Mouse (Mus musculus): ENCODE results near the gene Commd2. TPM values are rescaled to one million over a fixed set of nuclear protein-coding genes. Genes with fewer than 3 reads are reported as not detected.
A peak's percentile ranks its signal among the peaks of the same experiment; 100 is the strongest.

Commd2 gene
- polyA plus RNA-seq, 1 experiment from 2014 or later: 94.9 TPM

DNA sequence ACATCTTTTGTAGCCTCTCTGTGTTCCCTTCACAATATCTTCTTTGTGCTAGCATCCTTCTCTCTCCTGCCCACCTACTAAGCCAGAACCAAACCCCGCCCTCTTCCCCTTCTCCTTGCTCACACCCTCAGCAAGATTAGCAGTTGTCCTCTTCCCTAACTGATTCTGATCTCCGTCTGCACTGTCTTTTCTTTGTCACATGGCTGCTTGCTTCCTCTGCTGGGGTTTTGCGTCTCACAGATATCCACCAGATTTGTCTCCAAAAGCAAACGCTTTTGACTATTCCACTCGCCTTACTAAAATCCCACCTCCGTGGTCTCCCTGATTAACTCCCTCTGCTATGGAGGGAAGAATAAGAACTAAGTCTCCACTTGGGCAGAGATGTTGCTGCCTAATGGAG, 7.1 kb upstream of the Commd2 start:
- Histone ChIP-seq H3K4me2 (no peak overlapping the region), H3K4me3 (replicated peaks) (no peak overlapping the region), H3K9me3 (no peaks in the 10 kb centered on the region), H3K9ac (no peak overlapping the region), H3K36me3 (replicated peaks) (no peaks in the 10 kb centered on the region), H3K27me3 (peaks cover 3% of the 10 kb centered on the region; the same call in 1 of the 2 replicates), H3K27ac (no peak overlapping the region), H3K4me1 (no peaks in the 10 kb centered on the region)
- 62% methylated on average over 6 of the region's 6 CpGs for WGBS
- ATAC-seq (ENCODE audit: low FRiP score): no peak

DNA sequence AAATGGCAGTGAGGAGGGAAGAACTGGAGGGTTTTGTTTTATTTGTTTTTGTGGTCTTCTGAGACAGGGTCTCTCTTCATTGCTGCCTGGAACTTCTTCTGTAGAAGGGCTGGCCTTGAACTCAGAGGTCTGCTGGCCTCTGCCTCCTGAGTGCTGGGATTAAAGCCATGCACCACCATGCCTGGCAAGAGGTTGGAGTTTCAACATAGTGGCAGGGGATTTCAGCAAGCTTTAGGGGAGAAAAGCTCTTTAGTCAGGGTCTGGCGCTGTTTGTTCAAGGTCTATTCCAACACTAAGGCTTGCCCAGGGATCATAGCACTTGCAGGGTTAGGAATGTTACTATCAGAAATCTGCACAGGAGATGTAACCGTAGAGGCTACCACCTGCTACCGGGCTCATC, 2.1 kb upstream of the Commd2 start:
- no peak overlapping the region for H3K27ac ChIP-seq
- H3K9ac ChIP-seq: no peak overlapping the region
- no peaks in the 10 kb centered on the region for H3K36me3 ChIP-seq (replicated peaks)
- no peak overlapping the region for H3K4me2 ChIP-seq
- peaks cover 6% of the 10 kb centered on the region; the same call in 1 of the 2 replicates for H3K27me3 ChIP-seq
- H3K9me3 ChIP-seq: no peaks in the 10 kb centered on the region
- H3K4me1 ChIP-seq: peaks cover 7% of the 10 kb centered on the region
- 76% methylated on average over 3 of the region's 3 CpGs for WGBS
- H3K4me3 ChIP-seq (replicated peaks): no peak overlapping the region
- ATAC-seq (ENCODE audit: low FRiP score): no peak

GRCm38 (mm10) chr3:57652485-57652884, 970 bp upstream of the Commd2 start:
- Histone ChIP-seq H3K27ac (no peak overlapping the region), H3K9me3 (no peaks in the 10 kb centered on the region), H3K27me3 (peaks cover 6% of the 10 kb centered on the region; the same call in 1 of the 2 replicates), H3K4me3 (replicated peaks) (no peak overlapping the region), H3K4me2 (no peak overlapping the region), H3K4me1 (peaks cover 7% of the 10 kb centered on the region), H3K9ac (no peak overlapping the region), H3K36me3 (replicated peaks) (no peaks in the 10 kb centered on the region)
- no peak for ATAC-seq (ENCODE audit: low FRiP score)
- 90% methylated on average over 3 of the region's 3 CpGs for WGBS

DNA sequence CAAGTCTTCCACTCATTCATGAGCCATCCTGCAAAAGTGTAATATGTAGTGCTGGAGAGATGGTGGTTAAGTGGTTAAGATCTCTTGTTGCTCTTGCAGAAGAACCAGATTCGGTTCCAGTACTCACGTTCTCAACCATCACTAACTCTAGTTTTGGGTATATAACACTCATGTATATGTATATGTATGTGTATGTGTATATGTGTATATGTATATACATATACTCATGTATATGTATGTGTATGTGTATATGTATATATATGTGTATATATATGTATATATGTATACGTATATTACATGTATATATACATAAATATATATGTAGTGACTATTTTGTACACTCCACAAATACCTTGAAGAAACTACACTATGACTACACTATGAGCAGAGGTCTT, 347 bp upstream of the Commd2 start:
- Histone ChIP-seq H3K4me3 (replicated peaks) (peak overlapping the region; percentile 82), H3K9me3 (no peaks in the 10 kb centered on the region), H3K27me3 (peaks cover 6% of the 10 kb centered on the region; the same call in 1 of the 2 replicates), H3K27ac (no peak overlapping the region; the same call in 1 of the 2 replicates), H3K9ac (peak overlapping the region; percentile 84; the same call in 1 of the 2 replicates), H3K4me2 (peak overlapping the region; percentile 72), H3K4me1 (peaks cover 7% of the 10 kb centered on the region), H3K36me3 (replicated peaks) (no peaks in the 10 kb centered on the region)
- WGBS: 69% methylated on average over 3 of the region's 3 CpGs
- peak; percentile 43 for ATAC-seq (ENCODE audit: low FRiP score)

DNA sequence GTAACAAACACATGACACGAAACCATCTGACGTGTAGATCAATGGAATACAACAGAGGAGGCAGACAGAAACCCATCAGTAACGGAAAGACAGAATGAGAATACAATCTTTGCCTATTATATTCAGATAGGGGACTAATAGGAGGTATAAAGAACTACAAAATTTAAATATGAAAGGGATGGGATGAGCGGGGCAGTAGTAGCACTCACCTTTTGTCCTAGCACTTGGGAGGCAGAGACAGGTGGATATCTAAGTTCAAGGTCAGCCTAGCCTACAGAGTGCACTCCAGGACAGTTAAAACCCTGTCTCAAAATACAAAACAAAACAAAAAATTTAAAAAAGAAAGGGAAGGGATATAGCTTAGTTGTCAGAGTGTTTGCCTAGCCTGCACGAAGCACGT, 8.3 kb downstream of the Commd2 start:
- Histone ChIP-seq H3K4me1 (no peaks in the 10 kb centered on the region), H3K4me2 (no peak overlapping the region), H3K27ac (no peak overlapping the region), H3K27me3 (no peaks in the 10 kb centered on the region), H3K9ac (no peak overlapping the region), H3K36me3 (replicated peaks) (peaks cover 21% of the 10 kb centered on the region), H3K4me3 (replicated peaks) (no peak overlapping the region), H3K9me3 (no peaks in the 10 kb centered on the region)
- 92% methylated on average over 6 of the region's 6 CpGs for WGBS
- no peak for ATAC-seq (ENCODE audit: low FRiP score)

GRCm38 (mm10) chr3:57637596-57637995, 13.9 kb downstream of the Commd2 start:
- 79% methylated on average over 6 of the region's 6 CpGs for WGBS
- Histone ChIP-seq H3K4me3 (replicated peaks) (no peak overlapping the region), H3K4me2 (no peak overlapping the region), H3K9me3 (no peaks in the 10 kb centered on the region), H3K9ac (no peak overlapping the region), H3K27me3 (no peaks in the 10 kb centered on the region), H3K36me3 (replicated peaks) (no peaks in the 10 kb centered on the region), H3K27ac (no peak overlapping the region), H3K4me1 (no peaks in the 10 kb centered on the region)
- ATAC-seq (ENCODE audit: low FRiP score): no peak

DNA sequence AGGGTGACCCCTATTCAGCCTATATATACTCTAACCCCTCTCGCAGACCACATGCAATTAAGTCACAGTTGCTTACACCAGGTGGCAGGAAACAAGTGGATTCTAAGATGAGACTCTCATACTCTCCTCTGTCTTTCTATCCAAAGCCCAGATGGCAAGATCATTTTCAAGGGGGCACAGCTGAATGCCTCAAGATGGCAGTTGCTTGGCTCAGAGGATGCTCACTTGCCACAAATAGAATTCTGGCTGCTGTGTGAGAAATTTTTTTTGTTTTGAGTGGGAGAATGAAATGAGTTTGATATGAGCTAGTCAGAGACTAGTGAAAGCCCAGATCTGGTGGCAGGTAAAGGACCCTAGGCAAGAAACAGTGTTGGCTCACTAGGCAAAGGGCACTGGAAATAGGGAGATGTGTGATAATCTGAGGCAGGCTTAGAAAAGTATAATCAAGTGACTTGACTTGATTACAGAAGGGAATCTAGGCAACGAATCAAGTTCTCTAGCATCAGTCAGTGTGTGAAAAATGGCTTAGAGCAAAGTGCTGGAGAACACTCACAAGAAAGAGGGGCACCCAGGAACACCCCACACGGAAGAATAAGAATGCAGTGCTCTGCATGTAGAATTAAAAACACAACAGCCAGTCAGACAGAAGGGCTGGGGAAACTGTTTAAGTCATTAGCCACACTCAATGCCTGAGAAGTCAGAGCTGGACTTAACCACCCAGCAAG, 16.6 kb downstream of the Commd2 start:
- Histone ChIP-seq H3K9ac (no peak overlapping the region), H3K9me3 (no peaks in the 10 kb centered on the region), H3K4me1 (no peaks in the 10 kb centered on the region), H3K27ac (no peak overlapping the region), H3K4me2 (no peak overlapping the region), H3K4me3 (replicated peaks) (no peak overlapping the region), H3K36me3 (replicated peaks) (no peaks in the 10 kb centered on the region), H3K27me3 (no peaks in the 10 kb centered on the region)
- WGBS: 82% methylated on average over 3 of the region's 3 CpGs
- no peak for ATAC-seq (ENCODE audit: low FRiP score)

DNA sequence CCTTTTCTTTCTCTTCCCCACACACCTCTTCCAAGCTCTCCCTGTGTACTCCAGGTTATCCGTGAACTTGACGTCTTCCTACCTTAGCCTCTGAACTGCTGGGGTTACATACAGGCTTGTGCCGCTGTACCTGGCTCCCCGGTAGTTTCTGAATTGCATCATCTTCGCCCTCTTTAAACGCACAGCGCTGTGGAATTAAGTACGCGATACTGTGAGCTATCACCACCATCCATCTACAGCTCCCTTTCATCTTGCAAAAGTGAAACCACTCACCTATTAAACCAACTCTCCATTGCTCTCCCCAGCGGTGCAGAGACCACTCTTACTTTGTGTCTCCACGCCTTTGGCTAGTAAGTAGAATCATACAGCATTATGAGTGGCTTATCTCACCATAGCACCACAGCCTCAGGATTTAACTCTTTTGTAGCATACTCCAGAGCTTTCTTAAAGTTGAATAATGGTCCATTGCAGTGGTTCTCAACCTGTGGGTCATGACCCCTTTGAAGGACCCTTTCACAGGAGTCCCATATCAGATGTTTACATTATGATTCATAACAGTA, 24.5 kb downstream of the Commd2 start:
- H3K36me3 ChIP-seq (replicated peaks): no peaks in the 10 kb centered on the region
- H3K27me3 ChIP-seq: no peaks in the 10 kb centered on the region
- WGBS: 87% methylated on average over 11 of the region's 11 CpGs
- H3K4me1 ChIP-seq: peaks cover 6% of the 10 kb centered on the region; the same call in 1 of the 2 replicates
- no peak overlapping the region for H3K9ac ChIP-seq
- ATAC-seq (ENCODE audit: low FRiP score): no peak
- no peak overlapping the region for H3K4me2 ChIP-seq
- no peak overlapping the region for H3K4me3 ChIP-seq (replicated peaks)
- H3K27ac ChIP-seq: no peak overlapping the region
- H3K9me3 ChIP-seq: no peaks in the 10 kb centered on the region

DNA sequence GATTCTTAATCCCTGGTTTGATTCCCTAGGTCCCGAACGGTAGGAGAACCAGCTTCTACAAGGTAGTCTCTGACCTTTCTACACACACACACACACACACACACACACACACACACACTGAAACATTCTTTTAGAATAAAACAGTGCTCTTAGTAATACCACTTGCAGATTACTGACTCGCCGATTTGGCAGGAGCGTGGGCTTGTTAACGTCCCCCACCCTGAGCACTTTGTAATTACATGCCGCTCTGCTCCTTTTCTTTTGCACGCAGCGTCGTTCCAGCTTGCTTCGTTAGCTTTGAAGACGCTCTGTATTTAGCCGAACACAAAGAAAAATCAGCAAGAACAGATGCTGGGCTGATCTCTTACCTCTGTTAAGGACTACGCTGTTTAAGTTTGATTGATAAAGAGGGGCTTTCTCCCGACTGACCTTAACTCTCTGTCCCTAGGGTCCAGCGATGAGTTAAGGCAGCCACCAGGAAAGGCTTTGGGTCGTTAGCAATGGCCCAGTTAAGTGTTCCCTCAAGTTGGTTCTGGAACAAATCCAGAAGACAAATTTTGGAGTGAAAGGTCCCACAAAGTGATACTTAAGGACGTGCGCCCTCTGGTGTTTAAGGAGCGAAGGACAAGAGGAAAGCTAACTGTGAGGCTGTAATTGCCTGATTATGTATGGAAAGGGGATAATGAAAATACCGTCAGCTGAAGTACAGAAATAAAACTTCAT, 26.1 kb downstream of the Commd2 start:
- WGBS: 6% methylated on average over 21 of the region's 21 CpGs
- peaks cover 6% of the 10 kb centered on the region; the same call in 1 of the 2 replicates for H3K4me1 ChIP-seq
- H3K36me3 ChIP-seq (replicated peaks): no peaks in the 10 kb centered on the region
- peak overlapping the region; percentile 40; the same call in 1 of the 2 replicates for H3K9ac ChIP-seq
- peak overlapping the region; percentile 54 for H3K4me2 ChIP-seq
- H3K9me3 ChIP-seq: no peaks in the 10 kb centered on the region
- ATAC-seq (ENCODE audit: low FRiP score): peak; percentile 82
- peak overlapping the region; percentile 75 for H3K27ac ChIP-seq
- no peaks in the 10 kb centered on the region for H3K27me3 ChIP-seq
- H3K4me3 ChIP-seq (replicated peaks): peak overlapping the region; percentile 26

DNA sequence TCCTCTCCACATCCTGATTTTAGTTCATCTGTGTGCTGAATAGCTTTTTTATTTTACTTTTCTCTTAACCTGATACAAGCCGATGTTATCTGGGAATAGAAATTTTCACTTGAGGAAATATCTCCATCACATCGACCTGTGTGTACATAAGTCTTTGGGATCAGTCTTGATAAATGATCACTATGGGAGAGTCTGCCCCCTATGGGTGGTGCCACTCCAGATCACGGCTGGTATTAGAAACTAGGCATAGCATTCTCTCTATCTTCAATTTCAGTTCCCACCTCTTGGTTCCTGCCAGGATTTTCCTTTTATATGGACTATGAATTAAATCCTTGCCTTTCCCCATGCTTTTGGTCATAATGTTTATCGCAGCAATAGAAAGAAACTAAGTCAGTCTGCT, 31.8 kb downstream of the Commd2 start:
- no peak for ATAC-seq (ENCODE audit: low FRiP score)
- Histone ChIP-seq H3K4me3 (replicated peaks) (no peak overlapping the region), H3K27me3 (no peaks in the 10 kb centered on the region), H3K9ac (no peak overlapping the region), H3K36me3 (replicated peaks) (no peaks in the 10 kb centered on the region), H3K27ac (no peak overlapping the region), H3K9me3 (no peaks in the 10 kb centered on the region), H3K4me2 (no peak overlapping the region), H3K4me1 (no peaks in the 10 kb centered on the region)
- WGBS: 81% methylated on average over 4 of the region's 4 CpGs

DNA sequence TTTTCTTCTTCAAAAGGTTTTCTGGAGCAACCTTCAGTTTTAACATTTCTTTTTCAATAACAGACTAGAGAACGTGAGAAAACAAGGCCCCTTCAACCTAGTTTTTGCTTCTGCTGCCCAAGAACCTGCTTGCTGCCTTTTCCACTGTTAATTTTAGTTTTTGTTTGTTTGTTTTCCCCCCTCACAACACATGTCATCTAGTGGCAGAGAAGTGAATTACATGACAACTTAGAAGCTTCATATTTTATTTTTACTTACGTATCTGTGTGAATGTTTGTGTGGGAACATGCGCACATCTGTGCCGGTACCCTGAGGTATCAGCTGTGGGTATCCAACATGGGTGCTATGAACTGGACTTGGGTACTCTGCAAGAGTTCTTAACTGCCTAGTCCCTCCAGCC, 35.9 kb downstream of the Commd2 start:
- Histone ChIP-seq H3K4me2 (no peak overlapping the region), H3K36me3 (replicated peaks) (no peaks in the 10 kb centered on the region), H3K4me3 (replicated peaks) (no peak overlapping the region), H3K4me1 (no peaks in the 10 kb centered on the region), H3K27ac (no peak overlapping the region), H3K27me3 (no peaks in the 10 kb centered on the region), H3K9me3 (no peaks in the 10 kb centered on the region), H3K9ac (no peak overlapping the region)
- ATAC-seq (ENCODE audit: low FRiP score): no peak
- 95% methylated on average over 4 of the region's 4 CpGs for WGBS

GRCm38 (mm10) chr3:57612430-57612997, 39.0 kb downstream of the Commd2 start:
- Histone ChIP-seq H3K27me3 (no peaks in the 10 kb centered on the region), H3K4me1 (no peaks in the 10 kb centered on the region), H3K9ac (no peak overlapping the region), H3K27ac (no peak overlapping the region), H3K9me3 (no peaks in the 10 kb centered on the region), H3K4me2 (no peak overlapping the region), H3K36me3 (replicated peaks) (no peaks in the 10 kb centered on the region), H3K4me3 (replicated peaks) (no peak overlapping the region)
- ATAC-seq (ENCODE audit: low FRiP score): no peak
- WGBS: 86% methylated on average over 3 of the region's 3 CpGs
